Mouse (Mus musculus) ES-E14 (cell line): Measurements from ENCODE around the gene Rffl. TPM values are rescaled to one million over a fixed set of nuclear protein-coding genes. Genes with fewer than 3 reads are reported as not detected.

Experiments
- DNase-seq: peaks from one replicate; pipeline ENCODE4 v3.0.0-alpha.2; 2013; ENCODE audit warnings: low read depth, low spot score
- H3K27ac ChIP-seq: 2 replicates; pipeline ENCODE4 v1.5.1; 2012; ENCODE audit warnings: low read depth, mild to moderate bottlenecking, low read length, moderate library complexity, mixed read lengths; ENCODE audit not compliant: poor library complexity, insufficient read depth, severe bottlenecking
- H3K36me3 ChIP-seq: 2 replicates; pipeline ENCODE4 v1.6.1; 2012; ENCODE audit warnings: mild to moderate bottlenecking, low read length, moderate library complexity, mixed read lengths; ENCODE audit not compliant: control insufficient read depth, poor library complexity, insufficient read depth, severe bottlenecking
- H3K4me1 ChIP-seq, 2 experiments: fragments of 150-350 bp in 1 of 2; sonication (generic) in 1 of 2; 2 replicates each; pipeline ENCODE4 v1.6.1; 2012; ENCODE audit warnings: low read length in 2 of 2, mild to moderate bottlenecking in 1 of 2, mixed read lengths in 1 of 2; ENCODE audit not compliant: control insufficient read depth in 2 of 2, insufficient read depth in 2 of 2, poor library complexity in 1 of 2
- H3K4me3 ChIP-seq, 2 experiments: fragments of 150-350 bp in 1 of 2; sonication (generic) in 1 of 2; 2 replicates each; pipeline ENCODE4 v1.5.1; 2012; ENCODE audit warnings: low read length in 2 of 2, low read depth in 1 of 2, mild to moderate bottlenecking in 1 of 2, mixed read lengths in 1 of 2; ENCODE audit not compliant: insufficient read depth in 1 of 2, poor library complexity in 1 of 2, severe bottlenecking in 1 of 2
- H3K9ac ChIP-seq: 2 replicates; pipeline ENCODE4 v1.6.1; 2012; ENCODE audit warnings: low read depth, mild to moderate bottlenecking, low read length, mixed read lengths; ENCODE audit not compliant: poor library complexity, insufficient read depth, severe bottlenecking
- H3K9me3 ChIP-seq: fragments of 150-350 bp; sonication (generic); 2 replicates; pipeline ENCODE4 v1.6.1; 2012; ENCODE audit warnings: low read depth, mild to moderate bottlenecking, low read length; ENCODE audit not compliant: control insufficient read depth, insufficient read depth
- CHD2 ChIP-seq: IDR thresholded peaks from 2 replicates; pipeline ENCODE4 v1.6.1; 2014; ENCODE audit warnings: mild to moderate bottlenecking, low read depth, low read length, inconsistent platforms
- HCFC1 ChIP-seq: IDR thresholded peaks from 2 replicates; pipeline ENCODE4 v1.6.1; 2012; ENCODE audit warnings: low read length, inconsistent platforms, borderline replicate concordance; ENCODE audit not compliant: insufficient read depth
- MAFK ChIP-seq: IDR thresholded peaks from 2 replicates; pipeline ENCODE4 v1.6.1; 2014; ENCODE audit warnings: mild to moderate bottlenecking, low read depth, low read length, inconsistent platforms; ENCODE audit not compliant: insufficient read depth
- ZC3H11A ChIP-seq: IDR thresholded peaks from 2 replicates; pipeline ENCODE4 v1.6.1; 2012; ENCODE audit warnings: low read depth, mild to moderate bottlenecking, inconsistent platforms, low read length, borderline replicate concordance
- ZNF384 ChIP-seq: IDR thresholded peaks from 2 replicates; pipeline ENCODE4 v1.6.1; 2012; ENCODE audit warnings: low read depth, low read length, inconsistent platforms
- in situ Hi-C, 2 experiments: fragments of 600-800 bp; cut with MboI; formaldehyde crosslinking; loops; one replicate each; pipeline ENCODE4 v1.15.1; 2025; ENCODE audit warnings: low sequenced_read_pairs in 2 of 2, inconsistent platforms in 1 of 2; ENCODE audit not compliant: unreplicated experiment in 2 of 2
- total RNA-seq: library from RNA; depleted of rRNA; stranded (reverse); fragments of 300-350 nt; gene quantifications from 2 replicates; pipeline ENCODE4 v1.2.3, GENCODE M21; 2012

Rffl gene
- total RNA-seq, 1 experiment, result 6.5 TPM

DNA sequence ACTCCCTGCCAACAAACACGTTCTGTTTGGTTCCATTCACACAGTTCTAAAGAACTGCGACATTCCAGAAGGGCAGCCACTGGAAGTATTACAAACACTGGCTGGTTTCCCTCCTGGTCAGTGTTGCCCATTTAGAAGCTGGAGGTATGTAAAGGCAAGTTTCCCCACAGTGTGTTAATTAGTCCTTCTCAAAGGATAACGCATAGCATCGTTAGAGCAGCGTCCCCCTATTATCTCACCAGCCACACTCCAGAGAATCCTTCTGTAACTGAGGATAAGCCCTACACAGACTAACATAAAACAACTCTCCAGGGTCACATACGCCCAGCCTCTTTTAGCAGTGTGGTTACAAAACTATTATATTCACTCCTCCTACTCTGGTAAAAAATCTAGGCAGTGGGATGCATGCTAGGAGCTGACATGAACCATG is 23.4 kb downstream of the Rffl start:
- H3K27ac ChIP-seq, result no peak overlapping the region
- TF ChIP-seq CHD2, result no peak
- TF ChIP-seq HCFC1, result no peak
- TF ChIP-seq ZNF384, result no peak
- TF ChIP-seq ZC3H11A, result no peak
- no peak for DNase-seq
- peaks cover 0 to 18% of the 10 kb centered on the region in 2 experiments; a peak in 1 of 4 replicates for H3K4me1 ChIP-seq
- no peak overlapping the region for H3K9ac ChIP-seq
- no peaks in the 10 kb centered on the region for H3K36me3 ChIP-seq
- no peaks in the 10 kb centered on the region for H3K9me3 ChIP-seq
- no peak overlapping the region for H3K4me3 ChIP-seq
- in situ Hi-C loops, result no loop called here

DNA sequence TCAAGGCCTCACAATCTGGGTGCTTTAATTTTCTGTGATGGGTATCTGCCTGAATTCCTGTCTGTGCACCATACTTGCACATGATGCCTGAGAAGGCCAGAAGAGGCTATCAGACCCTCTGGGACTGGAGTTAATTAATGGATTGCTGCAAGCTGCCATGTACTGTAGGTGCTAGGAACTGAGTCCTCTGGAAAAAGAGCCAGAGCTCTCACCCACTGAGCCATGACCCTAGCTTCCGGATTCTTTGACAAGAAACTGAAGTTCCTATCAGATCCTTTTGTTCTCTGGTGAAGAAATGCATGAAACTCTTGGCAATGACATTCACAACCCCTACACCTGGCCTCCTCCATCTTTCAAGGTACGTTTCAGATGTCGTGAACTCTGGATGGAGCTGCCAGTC is 24.1 kb downstream of the Rffl start:
- H3K9me3 ChIP-seq, result no peaks in the 10 kb centered on the region
- no peak overlapping the region for H3K4me3 ChIP-seq
- H3K4me1 ChIP-seq, result peaks cover 0 to 18% of the 10 kb centered on the region in 2 experiments; a peak in 1 of 4 replicates
- no peak for TF ChIP-seq ZC3H11A
- no peak for DNase-seq
- no peaks in the 10 kb centered on the region for H3K36me3 ChIP-seq
- in situ Hi-C loops, result no loop called here
- no peak overlapping the region for H3K27ac ChIP-seq
- H3K9ac ChIP-seq, result no peak overlapping the region

DNA sequence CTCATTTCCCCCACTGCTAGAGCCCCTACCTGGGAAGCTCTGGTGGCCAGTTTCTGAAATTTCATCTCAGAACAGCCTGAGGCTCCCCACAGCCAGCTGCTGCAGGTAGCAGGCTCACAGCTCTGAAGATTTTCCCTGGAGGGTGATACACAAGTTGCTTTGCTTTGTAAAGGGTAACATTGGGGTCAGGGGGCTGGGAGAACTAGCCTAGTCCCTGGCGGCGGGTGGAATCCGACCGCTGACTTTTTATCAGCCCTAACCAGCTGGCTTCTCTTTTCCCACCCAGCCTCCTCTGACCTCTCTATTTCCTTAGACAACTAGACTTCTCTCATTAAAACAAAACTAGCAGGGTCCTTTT is 25.0 kb downstream of the Rffl start:
- Histone ChIP-seq H3K36me3 (no peaks in the 10 kb centered on the region), H3K9ac (peak overlapping the region; percentile 62), H3K4me3 (peak overlapping the region; percentile 5 to 34; a peak in 2 of 4 replicates), H3K9me3 (no peaks in the 10 kb centered on the region), H3K27ac (peak overlapping the region; percentile 50), H3K4me1 (peaks cover 2 to 21% of the 10 kb centered on the region in 2 experiments; a peak in 1 of 4 replicates)
- in situ Hi-C loops, result no loop called here
- TF ChIP-seq CHD2, result no peak
- TF ChIP-seq ZC3H11A, result no peak
- no peak for TF ChIP-seq MAFK
- no peak for TF ChIP-seq ZNF384
- TF ChIP-seq HCFC1, result no peak
- DNase-seq, result no peak

DNA sequence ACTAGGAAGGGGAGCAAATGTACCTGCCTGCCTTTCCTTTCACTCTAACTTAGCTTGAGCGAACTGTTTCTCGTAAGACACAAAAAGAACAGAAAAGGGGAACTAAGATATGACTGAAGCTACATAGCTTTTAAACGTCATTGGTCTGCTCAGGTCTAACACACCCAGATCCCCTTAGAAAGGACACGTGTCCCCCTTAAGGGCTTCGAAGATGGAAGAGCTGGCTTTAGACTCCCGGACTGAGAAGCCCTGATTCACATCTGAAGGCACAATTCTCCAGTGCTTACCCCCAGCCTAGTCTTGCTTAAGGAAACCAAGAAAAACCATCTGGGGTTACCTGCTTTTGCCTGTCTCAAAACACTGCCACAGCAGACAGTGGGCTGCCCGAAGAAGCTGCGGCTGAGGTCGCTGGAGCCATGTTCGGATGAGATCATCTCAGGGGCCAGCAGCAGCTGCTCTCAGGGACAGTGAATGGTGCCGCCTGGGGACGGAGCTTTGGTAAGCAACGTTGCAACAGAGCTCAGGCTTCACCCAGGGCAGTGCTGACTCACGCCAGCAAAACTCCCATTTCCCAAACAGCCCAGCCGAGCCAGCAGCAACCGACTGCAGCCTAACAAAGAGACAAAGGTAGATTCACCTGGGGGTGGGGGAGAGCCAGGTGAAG is 25.5 kb downstream of the Rffl start:
- TF ChIP-seq CHD2 (no peak), ZNF384 (no peak), HCFC1 (no peak), MAFK (peak; percentile 59), ZC3H11A (no peak)
- Histone ChIP-seq H3K4me3 (peak overlapping the region; percentile 5 to 34; a peak in 3 of 4 replicates), H3K4me1 (peaks cover 2 to 25% of the 10 kb centered on the region in 2 experiments; a peak in 1 of 4 replicates), H3K27ac (peak overlapping the region; percentile 50), H3K9ac (peak overlapping the region; percentile 62), H3K9me3 (no peaks in the 10 kb centered on the region), H3K36me3 (no peaks in the 10 kb centered on the region)
- in situ Hi-C loops, result no loop called here
- DNase-seq, result no peak

DNA sequence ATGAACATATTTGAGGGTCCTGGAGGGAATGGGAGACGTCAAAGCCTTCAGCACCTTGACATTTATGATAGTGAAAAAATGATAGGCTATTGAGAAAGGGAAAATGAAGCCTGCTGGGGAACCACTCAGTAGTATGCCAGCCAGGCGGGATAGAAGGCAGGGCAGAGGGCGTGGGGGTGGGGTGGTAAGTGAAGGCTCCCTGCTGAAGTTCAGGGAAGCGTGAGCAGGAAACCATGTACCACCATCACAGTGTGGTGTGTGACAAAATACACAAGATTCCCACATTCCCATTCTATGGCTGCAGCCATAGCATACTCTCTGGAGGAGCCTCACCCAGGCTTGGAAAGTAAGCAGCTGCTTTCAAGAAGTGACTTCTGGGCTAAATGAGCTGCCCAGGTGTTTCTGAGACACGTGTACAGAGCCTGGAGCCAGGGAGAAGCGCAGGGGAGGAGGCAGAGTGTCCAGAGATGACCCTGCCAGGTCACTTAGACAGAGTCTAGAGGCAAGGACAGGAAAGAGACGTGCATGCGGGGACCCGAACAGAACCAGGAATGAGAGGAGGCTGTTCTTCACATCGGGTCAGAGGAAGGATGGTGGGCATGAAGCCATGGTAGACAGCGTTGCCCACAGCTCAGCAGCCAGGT is 26.1 kb downstream of the Rffl start:
- Histone ChIP-seq H3K4me3 (no peak overlapping the region), H3K9ac (no peak overlapping the region), H3K36me3 (no peaks in the 10 kb centered on the region), H3K9me3 (no peaks in the 10 kb centered on the region), H3K27ac (no peak overlapping the region), H3K4me1 (peaks cover 2 to 24% of the 10 kb centered on the region in 2 experiments; a peak in 1 of 4 replicates)
- DNase-seq, result no peak
- TF ChIP-seq MAFK (no peak), ZC3H11A (no peak), ZNF384 (no peak), HCFC1 (no peak), CHD2 (no peak)
- in situ Hi-C loops, result no loop called here
